12 mouse cellular contexts compared by ENCODE assay signal in genomic region chr11:62825222-62826105, GRCm38 (mm10). TPM values are rescaled to one million over a fixed set of nuclear protein-coding genes. Genes with fewer than 3 reads are reported as not detected.
DNase-seq lines count a peak whose midpoint lies in the region; ATAC-seq and TF ChIP-seq lines count a peak whose summit lies in the region.
"Had no signal": no experiment of that assay in that cellular context is flagged by ENCODE, and none has a peak within 500 bp of the region (broad histone marks: within the 10 kb centered on the region; RNA-seq: fewer than 3 reads in every experiment).

No protein-coding gene starts in this region.

- H3K36me3 ChIP-seq in stomach, embryonic 14.5 days (ENCODE audit: control insufficient read depth, insufficient read depth, low read length), result no peaks in the 10 kb centered on the region

- H3K4me1 ChIP-seq in stomach, embryonic 14.5 days (ENCODE audit: control insufficient read depth, insufficient read depth, low read length), result peaks cover 14% of the 10 kb centered on the region; the same call in 1 of the 2 replicates

- no peak overlapping the region for H3K9ac ChIP-seq in stomach, embryonic 14.5 days (replicated peaks; ENCODE audit: low read depth, low read length)

- H3K4me3 ChIP-seq in gastrocnemius, adult 2 months, result peak overlapping the region; percentile 47
- H3K4me3 ChIP-seq in stomach, embryonic 14.5 days (ENCODE audit: low read depth, low read length), result no peak overlapping the region

- TF ChIP-seq CTCF in gastrocnemius, adult 2 months (IDR thresholded peaks at IDR 0.05), result no peak

- H3K27ac ChIP-seq in gastrocnemius, adult 2 months, result peak overlapping the region; percentile 87
- peak overlapping the region; percentile 61; the same call in 1 of the 2 replicates for H3K27ac ChIP-seq in stomach, embryonic 14.5 days (ENCODE audit: low read length)

- H3K4me2 ChIP-seq in stomach, embryonic 14.5 days (replicated peaks; ENCODE audit: low read depth, low read length), result 0 out of 2 replicates have a peak overlapping the region, but pooled peaks have one; percentile 10

- WGBS in large intestine, adult 2 months, result 28% methylated on average over 9 of the region's 9 CpGs
- 75% methylated on average over 9 of the region's 9 CpGs for WGBS in stomach, embryonic 14.5 days

- peak; percentile 63 for ATAC-seq in stomach, embryonic 14.5 days (ENCODE audit: insufficient number of reproducible peaks, insufficient read depth, low FRiP score, low read depth)
- ATAC-seq: forebrain, embryonic 14.5 days had no signal

- no peaks in the 10 kb centered on the region for H3K9me3 ChIP-seq in stomach, embryonic 14.5 days (ENCODE audit: control insufficient read depth, low read depth, low read length)

- H3K27me3 ChIP-seq in stomach, embryonic 14.5 days (ENCODE audit: control insufficient read depth, insufficient read depth, low read length), result no peaks in the 10 kb centered on the region

- intact Hi-C loops in gastrocnemius, adult 2 months (cut with DNase I), result no loop called here

- no peak for DNase-seq in gastrocnemius, adult 2 months
- no peak for DNase-seq in gastrocnemius, adult 18-20 months (ENCODE audit: low spot score)
- peak; percentile 44 to 65 for DNase-seq in lung, adult 18-20 months
- no peak for DNase-seq in lung, postnatal 10 days
- peak; percentile 55 for DNase-seq in large intestine, adult 2 months (ENCODE audit: low read depth, low spot score)
- no peak for DNase-seq in thymus, postnatal 0 days (ENCODE audit: low spot score)
- no peak for DNase-seq in cerebellum, adult 18-20 months
- DNase-seq: B cell, adult 2 months; layer of hippocampus, adult 9-11 months; thymus, postnatal 25 days had no signal

RNA-seq across cellular contexts. Expression of gene Trim16, which starts 5.4 kb away (rescaled TPM):
- total RNA-seq in gastrocnemius, adult 2 months (2021), result 10 to 100 TPM; 34.8 to 38.4 TPM
- total RNA-seq in gastrocnemius, adult 18-20 months (2021), result 10 to 100 TPM; 27.1 to 30.2 TPM
- polyA plus RNA-seq in large intestine, adult 2 months (2012; rRNA removed), result 11.8 and 14.0 TPM in 2 replicates
- polyA plus RNA-seq in stomach, embryonic 14.5 days (2014; fragmentation: Nextera tagmentation; extraction: Ambion mirVana), result 16.8 and 19.1 TPM in 2 replicates
- polyA plus RNA-seq in thymus, postnatal 0 days (2015; fragmentation: Nextera tagmentation; extraction: Ambion mirVana), result 4.0 and 4.4 TPM in 2 replicates

RNA-seq across cellular contexts. Expression of gene Fbxw10, which starts 21.4 kb away (rescaled TPM):
- under 1 TPM; 0.33 to 0.45 TPM for total RNA-seq in gastrocnemius, adult 2 months (2021)
- total RNA-seq in gastrocnemius, adult 18-20 months (2021), result under 1 TPM; 0.07 to 0.19 TPM
- 0.25 and 0.26 TPM in 2 replicates for polyA plus RNA-seq in large intestine, adult 2 months (2012; rRNA removed)
- polyA plus RNA-seq in stomach, embryonic 14.5 days (2014; fragmentation: Nextera tagmentation; extraction: Ambion mirVana), result 0.59 and 1.1 TPM in 2 replicates
- polyA plus RNA-seq in thymus, postnatal 0 days (2015; fragmentation: Nextera tagmentation; extraction: Ambion mirVana), result 2.1 and 3.0 TPM in 2 replicates

RNA-seq across cellular contexts. Expression of gene Zfp286, which starts 36.2 kb away (rescaled TPM):
- 1 to 10 TPM; 1.3 to 1.4 TPM for total RNA-seq in gastrocnemius, adult 2 months (2021)
- 1 to 10 TPM; 1.1 to 1.4 TPM for total RNA-seq in gastrocnemius, adult 18-20 months (2021)
- polyA plus RNA-seq in large intestine, adult 2 months (2012; rRNA removed), result 0.19 and 0.56 TPM in 2 replicates
- polyA plus RNA-seq in stomach, embryonic 14.5 days (2014; fragmentation: Nextera tagmentation; extraction: Ambion mirVana), result 23.2 and 24.9 TPM in 2 replicates
- polyA plus RNA-seq in thymus, postnatal 0 days (2015; fragmentation: Nextera tagmentation; extraction: Ambion mirVana), result 16.4 and 18.9 TPM in 2 replicates

RNA-seq across cellular contexts. Expression of gene Tvp23b, which starts 53.8 kb away (rescaled TPM):
- total RNA-seq in gastrocnemius, adult 2 months (2021), result 1 to 10 TPM; 4.5 to 7.6 TPM
- total RNA-seq in gastrocnemius, adult 18-20 months (2021), result 1 to 10 TPM; 4.8 to 5.4 TPM
- 18.5 and 19.1 TPM in 2 replicates for polyA plus RNA-seq in large intestine, adult 2 months (2012; rRNA removed)
- polyA plus RNA-seq in stomach, embryonic 14.5 days (2014; fragmentation: Nextera tagmentation; extraction: Ambion mirVana), result 64.9 and 69.3 TPM in 2 replicates
- polyA plus RNA-seq in thymus, postnatal 0 days (2015; fragmentation: Nextera tagmentation; extraction: Ambion mirVana), result 51.5 and 57.7 TPM in 2 replicates

Comparison
In these comparisons a context has a peak if more than half of its experiments do, and no peak if none do; other contexts are left out.
1. DNase-seq: peak in lung, adult 18-20 months (2 of 2) and large intestine, adult 2 months (single experiment); none in gastrocnemius, adult 2 months (single experiment), gastrocnemius, adult 18-20 months (single experiment), lung, postnatal 10 days (single experiment), thymus, postnatal 0 days (single experiment) and cerebellum, adult 18-20 months (0 of 2).
2. RNA of gene Zfp286, which starts 36.2 kb away (polyA plus RNA-seq): 23.2 to 24.9 TPM in stomach, embryonic 14.5 days and 16.4 to 18.9 TPM in thymus, postnatal 0 days; 0.19 to 0.56 TPM in large intestine, adult 2 months; every median in the first group is over 10 times any median in the second.